Mouse (Mus musculus): ENCODE measurements at regions not wholly inside any gene's neighbourhood (a gene's known extent, or its start where the extent isn't known, plus 50 kb on each side); places are given as distances from the start of the nearest gene placed in this dataset.
"Not testable (repeated sequence)": the region's sequence is repeated elsewhere in the genome, so short reads cannot be mapped to it uniquely, and the experiment has no call there.

DNA sequence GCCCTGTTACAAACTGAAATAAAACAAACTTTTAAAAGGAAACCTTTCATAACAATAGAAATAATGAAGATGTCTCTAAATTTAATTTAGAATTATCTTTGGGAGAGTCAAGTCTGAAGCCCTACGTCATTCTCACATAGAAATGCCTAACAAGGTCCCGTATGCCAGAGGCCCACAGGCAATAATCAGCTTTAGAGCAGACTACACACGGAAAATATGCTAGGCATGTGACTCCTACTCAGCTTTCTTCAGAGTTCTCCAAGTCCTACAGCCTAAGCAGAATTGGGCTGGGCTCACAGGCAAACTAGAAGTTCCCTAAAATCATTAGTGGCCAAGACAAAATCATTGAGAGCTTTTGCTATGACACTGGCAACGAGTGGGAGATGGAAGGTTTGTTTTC is 176.9 kb upstream of the Gap43 start:
- DNase-seq = no peak

DNA sequence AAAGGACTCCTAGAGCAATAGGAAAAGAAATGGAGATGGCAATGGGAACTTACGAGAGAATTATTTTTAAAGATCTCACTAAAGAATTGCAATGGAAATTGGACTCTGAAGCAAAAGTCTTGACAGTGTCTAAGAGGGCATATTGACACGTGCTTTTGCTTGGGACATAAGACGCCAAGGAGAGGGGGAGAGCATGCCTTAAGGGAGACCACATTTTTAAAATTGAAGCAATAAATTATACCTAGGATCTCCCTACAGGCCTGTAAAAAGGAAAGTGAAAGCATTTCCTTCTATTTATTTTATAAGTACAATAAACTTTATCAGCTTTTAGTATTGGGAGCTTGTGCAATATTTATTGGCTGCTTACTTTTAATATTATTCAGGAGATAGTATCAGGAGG is 175.5 kb upstream of the Gap43 start:
- no peak for DNase-seq

DNA sequence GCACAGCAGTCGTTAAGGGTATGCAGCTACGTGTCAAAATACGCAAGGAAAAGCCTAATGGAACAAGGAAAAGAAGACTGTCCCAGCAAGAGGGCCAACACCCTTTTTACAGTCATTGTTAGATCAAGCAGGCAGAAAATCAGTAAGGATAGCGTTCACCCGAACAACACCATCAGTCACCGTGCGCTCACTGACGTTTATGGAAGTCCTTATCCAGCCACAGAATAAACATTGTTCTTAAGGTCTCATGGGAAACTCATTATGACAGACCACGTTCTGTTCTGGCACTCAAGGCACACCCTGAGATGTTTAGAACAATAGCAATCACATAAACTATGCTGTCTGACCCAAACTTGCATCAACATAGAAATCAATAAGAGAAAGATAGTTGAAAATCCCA is 164.7 kb upstream of the Gap43 start:
- no peak for DNase-seq

DNA sequence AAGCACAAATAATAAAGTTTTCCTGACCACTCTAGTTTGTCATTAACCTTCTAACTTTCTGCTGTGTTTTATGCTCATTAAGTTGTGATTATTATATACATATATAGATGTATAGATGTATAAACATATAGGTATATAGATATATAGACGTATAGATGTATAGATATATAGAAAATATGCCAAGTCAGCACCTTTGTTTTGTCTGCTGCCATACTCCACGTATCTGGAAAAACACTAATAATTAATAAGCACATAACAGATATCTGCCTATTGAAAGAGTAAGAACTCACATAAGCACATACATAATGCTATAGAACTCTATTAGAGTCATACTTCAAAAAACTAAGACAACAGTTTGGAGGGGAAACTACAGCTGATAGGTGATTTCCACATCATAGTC is 161.3 kb upstream of the Gap43 start:
- DNase-seq = no peak

DNA sequence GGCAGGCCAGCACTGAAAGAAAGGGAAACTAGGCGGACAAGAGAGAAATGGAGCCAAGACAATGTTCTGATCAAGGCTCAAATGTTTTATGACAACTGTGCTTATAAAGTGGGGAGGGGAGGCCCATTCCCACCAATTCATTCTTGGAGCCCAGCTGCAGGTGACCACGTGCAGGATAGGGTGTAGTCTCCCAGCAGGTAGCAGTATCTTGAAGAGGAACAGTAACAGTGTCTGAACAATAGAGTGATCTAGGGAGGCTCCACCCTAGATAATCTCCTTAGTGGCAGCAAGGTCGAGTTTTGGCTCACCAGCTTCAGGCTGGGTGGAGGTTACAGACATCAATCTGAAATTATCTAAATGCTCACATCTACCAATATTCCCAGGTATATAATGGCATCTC is 160.7 kb upstream of the Gap43 start:
- not testable (repeated sequence) for DNase-seq

DNA sequence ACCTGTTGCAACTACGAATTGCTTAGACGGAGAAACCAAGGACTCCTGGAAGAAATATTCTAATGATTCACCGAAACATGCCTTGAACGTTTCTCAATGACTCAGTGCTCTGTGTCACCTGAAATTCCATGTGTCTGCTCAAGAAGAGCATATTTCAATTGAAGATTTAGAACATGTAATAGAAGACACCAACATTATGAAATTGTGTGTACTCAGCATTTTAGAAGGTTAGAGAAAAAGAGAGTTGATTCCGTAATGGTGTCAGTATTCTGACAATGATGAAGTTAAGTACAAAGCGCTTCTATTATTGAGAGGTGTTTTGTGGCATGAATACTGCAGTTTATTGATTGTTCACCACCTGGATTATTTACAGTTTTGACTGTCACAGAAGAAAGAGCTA is 159.1 kb upstream of the Gap43 start:
- DNase-seq = no peak

DNA sequence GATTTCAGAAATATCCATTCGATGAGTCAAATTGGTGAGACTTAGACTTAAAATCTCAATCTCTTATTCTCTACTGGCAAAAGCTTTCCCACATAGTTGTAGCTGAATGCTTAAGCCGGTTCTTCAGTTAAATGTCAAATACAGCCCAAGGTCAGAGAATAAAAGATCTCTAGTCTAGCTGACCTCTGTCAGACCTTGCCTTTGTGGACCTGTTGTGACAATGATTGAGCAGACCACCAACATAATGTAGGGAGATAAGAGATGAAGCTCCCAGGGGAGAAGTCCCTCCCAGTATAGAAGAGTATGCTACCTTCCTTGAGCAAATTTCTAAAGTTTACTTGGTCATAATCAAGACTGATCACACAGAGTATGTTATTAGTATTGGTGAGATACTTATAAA is 157.9 kb upstream of the Gap43 start:
- DNase-seq = no peak

DNA sequence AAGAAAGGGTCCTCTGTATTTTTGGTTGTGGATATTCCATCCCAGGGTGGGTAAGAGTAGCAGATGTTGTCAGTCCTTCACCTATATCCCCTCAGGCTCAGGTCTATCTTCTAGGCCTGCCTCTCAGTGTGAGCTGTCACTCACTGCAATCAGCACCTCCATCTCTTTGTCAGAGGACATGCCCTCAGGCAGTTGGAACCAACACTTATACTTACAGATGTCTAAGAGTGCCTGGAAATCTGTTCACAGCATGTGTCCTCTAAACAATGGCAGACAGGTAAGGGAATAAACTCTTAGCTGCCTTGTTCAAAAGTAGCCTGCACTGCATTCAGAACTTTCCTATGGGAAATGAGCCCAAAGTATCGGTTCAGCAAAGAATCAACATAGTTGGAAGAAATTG is 153.1 kb upstream of the Gap43 start:
- DNase-seq = no peak

DNA sequence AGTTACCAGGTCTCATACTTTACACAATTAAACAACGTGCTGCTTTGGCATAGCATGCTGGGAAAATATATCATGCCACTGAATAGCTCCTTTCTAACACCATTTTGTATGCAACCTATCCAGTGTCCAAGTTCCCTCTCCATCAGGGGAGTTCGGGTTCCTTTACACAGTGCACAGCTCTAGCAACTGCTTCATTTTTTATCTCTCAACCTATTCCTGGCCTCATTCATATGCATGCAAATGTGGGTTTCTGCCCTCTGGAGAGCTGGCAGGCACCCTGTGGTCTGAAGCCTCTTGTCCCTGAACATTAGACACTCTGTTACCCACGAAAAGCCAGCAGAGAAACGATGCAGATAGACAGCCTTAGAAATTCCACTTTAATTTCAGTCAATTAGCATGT is 148.3 kb upstream of the Gap43 start:
- no peak for DNase-seq

DNA sequence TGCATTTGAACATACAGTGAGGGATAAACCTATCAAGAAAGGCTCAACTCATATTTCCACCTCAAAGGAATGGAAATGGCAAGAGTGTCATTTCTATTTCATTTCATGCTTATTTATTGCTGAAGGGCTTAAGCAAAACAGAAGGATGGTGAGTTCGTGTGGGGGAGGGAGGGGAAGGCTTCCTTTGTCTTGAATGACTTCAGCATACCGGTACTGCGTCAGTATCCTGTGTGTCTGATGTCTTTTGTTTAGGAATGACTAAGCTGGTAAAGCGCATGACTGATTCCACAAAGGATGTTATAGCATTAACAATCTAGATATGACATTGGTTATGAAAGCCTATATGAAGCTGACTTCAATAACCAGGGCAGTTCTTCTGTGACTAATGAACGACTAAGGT is 139.5 kb upstream of the Gap43 start:
- no peak for DNase-seq

DNA sequence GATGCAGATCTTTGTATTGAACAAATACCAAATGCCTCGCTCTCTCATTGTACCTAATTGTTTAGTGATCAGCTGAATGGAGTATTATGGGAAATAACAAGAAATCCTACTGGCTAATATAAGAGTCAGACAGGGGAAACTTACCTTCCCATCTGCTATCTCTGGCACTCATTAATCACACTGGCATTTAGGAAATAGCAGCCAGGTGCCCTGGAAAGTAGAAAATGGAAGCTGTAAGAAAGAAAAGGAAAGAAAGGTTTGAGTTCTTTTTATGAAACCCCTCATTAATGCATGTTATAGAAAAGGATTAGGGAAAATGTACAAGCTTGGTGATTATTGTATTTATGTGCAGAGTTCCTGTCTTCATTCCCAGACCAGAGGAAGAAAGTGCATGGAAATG is 126.5 kb upstream of the Gap43 start:
- DNase-seq = no peak

DNA sequence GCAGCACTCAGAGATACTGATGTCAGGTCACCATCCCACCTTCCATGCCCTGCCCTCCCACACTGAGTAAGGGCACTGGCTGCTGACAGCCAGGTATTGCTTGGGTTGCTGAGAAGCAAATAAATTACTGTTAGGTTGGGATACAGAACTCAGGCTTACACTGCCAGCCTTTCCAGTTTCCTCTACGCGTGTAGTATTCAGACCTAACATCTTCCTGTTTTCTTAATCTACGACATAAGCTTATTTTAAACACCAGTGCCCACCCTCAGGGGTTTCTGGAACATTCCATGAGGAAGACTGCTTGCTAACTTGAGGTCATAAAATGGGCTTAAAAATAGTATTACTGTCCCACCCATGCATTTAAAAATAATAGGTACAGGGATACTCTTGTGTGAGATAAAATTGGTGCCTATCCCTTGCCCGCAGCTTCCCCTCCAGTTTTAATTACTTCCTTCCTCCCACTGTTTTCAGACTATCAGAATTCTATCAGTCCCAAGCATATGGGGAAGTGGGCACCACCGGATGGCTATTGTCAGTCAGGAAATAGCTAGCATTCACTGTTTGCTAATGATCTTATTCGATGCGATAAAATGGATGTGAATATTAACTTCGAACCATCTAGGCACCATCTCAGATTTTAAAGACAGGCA is 116.0 kb upstream of the Gap43 start:
- no peak for DNase-seq

DNA sequence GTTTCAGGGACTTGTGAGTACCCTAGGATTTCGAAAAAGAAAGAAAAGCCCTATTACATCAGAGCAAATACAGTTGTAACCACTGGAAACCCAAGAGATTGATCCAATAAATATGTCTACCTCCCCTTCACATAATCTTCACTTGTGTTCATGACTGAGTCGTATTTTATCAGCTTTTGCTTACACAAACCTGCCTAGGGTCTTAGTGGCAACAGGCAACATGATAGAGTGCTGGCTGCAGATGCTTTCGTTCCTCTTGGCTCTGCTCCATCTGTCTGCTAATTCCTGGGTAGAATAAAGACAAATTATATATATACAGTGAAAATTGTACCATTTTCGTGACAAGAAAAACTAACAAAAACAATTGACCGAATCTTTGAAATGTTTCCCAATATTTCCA is 112.9 kb upstream of the Gap43 start:
- no peak for DNase-seq

DNA sequence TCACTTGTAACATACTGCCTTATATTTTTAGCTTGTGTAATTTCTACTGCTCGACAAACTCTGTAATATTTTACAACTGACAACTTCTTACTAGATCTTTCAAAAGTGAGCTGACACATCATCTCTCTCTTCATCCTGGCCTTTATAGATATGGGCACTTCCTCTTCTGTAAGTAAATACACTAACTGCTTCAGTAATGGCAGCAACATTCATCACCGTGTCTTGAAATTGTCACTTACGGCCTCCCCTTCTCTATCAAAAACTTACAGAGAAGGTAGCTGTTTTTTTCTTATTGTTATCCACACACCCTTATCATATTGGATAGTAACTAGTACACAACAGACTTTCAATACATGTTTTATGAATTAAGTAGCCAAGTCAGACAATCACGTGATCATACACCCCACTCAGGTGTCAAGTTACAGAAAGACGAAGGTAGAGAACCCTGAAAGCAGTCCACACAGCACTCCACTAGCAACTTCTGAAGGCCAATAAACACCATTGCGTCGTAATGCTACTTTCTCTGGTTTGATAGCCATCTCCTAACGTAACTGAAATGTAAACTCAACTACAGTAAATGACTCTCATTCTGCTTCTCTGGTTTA is 109.5 kb upstream of the Gap43 start:
- DNase-seq = no peak

DNA sequence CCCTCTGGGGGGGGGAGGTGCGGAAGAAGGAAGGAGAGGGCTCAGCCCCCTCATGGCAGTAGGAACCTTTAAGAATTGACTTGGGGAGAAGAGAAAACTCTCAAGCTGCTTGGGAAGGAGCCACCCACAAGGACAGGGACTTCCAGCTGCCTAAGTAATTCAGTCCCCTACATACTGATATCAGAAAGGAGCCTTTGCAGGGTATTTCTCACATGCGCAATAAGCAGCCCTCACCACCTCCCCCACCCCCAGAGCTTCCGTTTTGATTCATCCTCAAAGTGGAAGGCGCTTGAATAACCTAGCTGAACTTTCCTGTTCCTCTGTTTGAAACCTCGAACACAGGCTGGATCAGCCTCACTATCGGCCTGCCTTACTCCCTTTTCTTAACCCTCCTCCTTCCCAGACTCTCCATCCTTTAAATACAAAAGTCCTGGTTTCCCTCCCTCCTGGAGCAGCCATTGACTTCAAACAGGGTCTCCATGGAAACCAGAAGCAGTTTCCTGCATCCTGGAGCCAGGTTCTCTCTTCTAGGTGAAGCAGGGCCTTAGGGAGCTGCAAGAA is 104.5 kb upstream of the Gap43 start:
- no peak for DNase-seq

DNA sequence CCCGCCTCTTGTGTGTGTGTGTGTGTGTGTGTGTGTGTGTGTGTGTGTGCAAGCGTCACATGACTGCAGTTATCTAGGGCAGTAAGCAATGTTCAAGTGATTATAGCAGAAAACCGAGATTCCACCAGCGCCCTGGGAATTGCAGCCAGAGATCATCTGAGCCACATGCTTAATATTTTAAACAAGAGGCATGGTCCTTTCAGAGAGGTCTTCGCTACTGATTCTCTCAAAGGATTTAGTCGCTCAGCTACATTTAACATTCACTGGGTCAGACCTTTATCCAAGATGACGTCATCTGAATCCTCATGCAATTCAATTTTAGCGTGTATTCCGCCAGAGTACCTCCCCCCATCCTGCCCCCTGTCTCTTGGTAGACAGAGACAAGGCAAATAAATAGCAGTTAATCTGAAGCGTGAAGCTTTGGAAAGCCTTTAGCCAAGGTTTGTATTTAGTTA is 104.0 kb upstream of the Gap43 start:
- DNase-seq = no peak

DNA sequence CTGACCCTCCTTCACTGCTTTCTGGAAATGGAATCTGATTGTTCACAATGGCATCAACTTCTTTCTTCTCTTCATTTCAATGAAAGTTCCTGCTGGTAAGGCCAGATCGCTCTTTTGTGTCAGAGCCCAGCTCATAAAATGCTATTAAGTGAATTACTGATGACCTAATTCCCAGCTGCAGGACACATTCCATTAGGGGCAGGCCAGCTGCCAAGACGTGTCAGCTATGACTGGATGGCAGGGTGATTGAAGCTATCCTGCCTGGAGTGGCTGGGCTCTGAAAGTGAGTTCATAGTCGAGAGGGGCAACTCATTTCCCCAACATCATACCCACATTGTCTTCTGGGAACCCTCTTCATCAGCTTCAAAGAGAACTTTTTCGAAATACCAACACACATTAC is 100.4 kb upstream of the Gap43 start:
- no peak for DNase-seq

DNA sequence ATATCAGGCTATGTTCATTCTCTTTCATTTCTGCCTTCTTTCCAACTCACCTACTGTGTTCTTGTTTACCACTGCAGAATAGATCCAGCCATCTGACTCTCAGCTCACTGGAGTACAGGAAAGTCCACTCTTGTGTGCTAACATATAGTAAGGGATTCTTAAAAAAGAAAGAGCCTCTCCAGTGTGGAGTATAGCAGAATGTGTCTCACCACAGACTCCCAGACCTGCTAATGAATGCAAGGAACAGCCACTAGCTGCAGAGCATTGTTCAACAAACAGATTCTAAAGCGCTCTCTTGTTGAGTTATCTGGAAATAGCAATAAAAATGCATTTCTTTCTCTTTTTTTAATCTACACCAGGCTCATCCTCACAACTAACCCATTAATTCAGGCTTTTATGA is 91.1 kb upstream of the Gap43 start:
- DNase-seq = no peak

DNA sequence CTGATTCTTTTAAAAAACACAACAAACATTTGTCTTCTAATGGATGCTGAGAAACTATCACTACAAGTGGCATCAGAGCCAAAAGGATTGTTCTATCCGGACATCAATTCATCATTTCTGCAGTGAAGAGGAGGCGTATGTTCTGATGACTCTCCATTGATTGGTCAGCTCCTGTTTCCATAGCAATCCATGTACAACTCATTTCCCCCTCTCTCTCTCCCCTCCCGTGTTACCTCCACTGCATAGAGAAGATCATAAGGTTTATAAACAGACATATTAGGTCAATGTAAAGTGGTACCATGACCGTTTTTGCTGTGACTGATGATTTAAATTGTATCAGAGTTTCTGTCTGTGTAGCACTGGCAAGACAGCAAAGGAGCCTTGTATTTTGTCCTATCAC is 76.2 kb upstream of the Gap43 start:
- DNase-seq = no peak

DNA sequence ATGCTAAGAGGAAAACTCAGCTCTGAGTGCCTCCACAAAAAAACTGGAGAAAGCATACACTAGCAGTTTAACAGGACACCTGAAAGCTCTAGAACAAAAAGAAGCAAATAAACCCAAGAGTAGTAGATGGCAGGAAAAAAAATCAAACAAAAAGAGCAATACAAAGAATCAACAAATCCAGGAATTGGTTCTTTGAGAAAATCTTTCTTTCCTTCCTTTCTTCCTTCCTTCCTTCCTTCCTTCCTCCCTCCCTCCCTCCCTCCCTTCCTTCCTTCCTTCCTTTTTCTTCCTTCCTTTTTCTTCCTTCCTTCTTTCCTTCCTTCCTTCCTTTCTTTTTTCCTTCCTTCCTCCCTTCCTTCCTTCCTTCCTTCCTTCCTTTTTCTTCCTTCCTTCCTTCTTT is 71.6 kb upstream of the Gap43 start:
- not testable (repeated sequence) for DNase-seq

DNA sequence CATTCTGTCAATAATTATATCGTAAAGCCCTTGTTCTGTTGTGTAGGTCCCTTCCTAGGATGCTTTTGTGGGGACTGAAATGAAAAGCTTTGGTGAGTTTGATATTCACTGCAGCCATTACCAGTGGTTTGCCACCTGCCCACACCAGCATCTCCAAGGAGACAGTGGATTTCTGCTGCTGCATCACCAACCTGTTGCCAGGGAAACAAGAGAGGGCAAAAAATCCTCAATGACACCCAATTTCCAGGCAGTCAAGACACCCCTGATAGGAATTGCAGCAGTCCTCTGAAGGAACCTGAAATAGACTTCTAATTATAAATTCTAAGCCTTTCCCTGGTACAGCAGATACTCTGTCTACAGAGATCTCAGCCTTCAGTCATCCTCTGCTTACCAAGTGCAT is 56.1 kb upstream of the Gap43 start:
- DNase-seq = no peak

Measured in adrenal gland, adult 8-10 months (tissue).